Mouse (Mus musculus) erythroblast, embryonic 14.5 days (primary cell): Measurements from ENCODE around the gene Ipo7.

Experiments
- GATA1 ChIP-seq: IDR thresholded peaks from 2 replicates; pipeline ENCODE4 v1.6.1; 2012; ENCODE audit warnings: low read length, inconsistent platforms, mixed read lengths
- TAL1 ChIP-seq: IDR thresholded peaks from 3 replicates; pipeline ENCODE4 v1.6.1; 2012; ENCODE audit warnings: low read length, inconsistent platforms, mixed read lengths

- TF ChIP-seq GATA1 (no peak), TAL1 (no peak)
Measured at GRCm38 (mm10) chr7:110018117-110018630, at the start of gene Ipo7.
